Mouse (Mus musculus) kidney, postnatal 25 days (tissue): Measurements from ENCODE around the gene Scgb1b27.
A peak's percentile ranks its signal among the peaks of the same experiment; 100 is the strongest.
"Not testable (repeated sequence)": the region's sequence is repeated elsewhere in the genome, so short reads cannot be mapped to it uniquely, and the experiment has no call there.

Experiments used
- DNase-seq, 2 experiments: peaks; one replicate each; pipeline ENCODE4 v3.0.0; 2021; ENCODE audit warnings: mixed read lengths in 2 of 2

Scgb1b27 gene

DNA sequence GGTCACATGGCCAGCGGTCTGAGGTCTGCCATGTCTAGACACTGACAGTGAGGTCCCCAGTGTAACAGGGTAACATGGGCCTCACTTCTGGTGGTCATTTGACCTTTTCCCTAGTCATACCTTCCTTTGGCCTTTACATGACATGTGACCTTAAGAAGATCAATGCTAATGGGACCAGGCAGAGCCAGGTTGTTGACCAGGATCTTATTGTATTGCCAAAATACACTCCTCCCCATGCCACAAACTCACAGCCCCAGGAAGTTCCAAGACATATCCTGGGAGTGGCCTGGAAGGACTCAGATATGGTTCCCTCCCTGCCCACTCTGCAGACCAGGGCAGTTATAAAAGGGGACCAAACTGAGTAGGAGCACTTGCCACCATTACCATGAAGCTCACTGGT is at the start of gene Scgb1b27:
TSS of gene Scgb1b27 (plus strand) at position 301 of the 400 bp plus-strand sequence.
- DNase-seq, result not testable (repeated sequence)

DNA sequence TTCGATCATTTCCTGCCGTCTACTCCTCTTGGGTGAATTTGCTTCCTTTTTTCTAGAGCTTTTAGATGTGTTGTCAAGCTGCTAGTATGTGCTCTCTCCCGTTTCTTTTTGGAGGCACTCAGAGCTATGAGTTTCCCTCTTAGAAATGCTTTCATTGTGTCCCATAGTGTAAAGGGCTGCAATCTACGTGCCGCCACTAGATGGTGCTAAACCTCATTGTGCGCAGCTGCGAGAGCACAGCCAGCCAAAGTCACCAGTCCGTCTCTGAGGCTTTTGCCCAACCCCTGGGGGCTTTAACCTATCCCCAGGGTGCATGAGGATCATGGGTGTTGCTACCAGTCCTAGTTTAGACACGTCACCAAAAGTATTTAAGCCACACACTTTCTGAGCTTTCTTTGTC is 39.0 kb upstream of the Scgb1b27 start:
- peak in 1 of 2 experiments; percentile 66 for DNase-seq

GRCm38 (mm10) chr7:34013842-34014241 is 7.4 kb upstream of the Scgb1b27 start, which contains the start of gene Scgb2b27:
Gene Scgb2b27, minus strand, starts transcription at chr7:34013942.
- no peak for DNase-seq

DNA sequence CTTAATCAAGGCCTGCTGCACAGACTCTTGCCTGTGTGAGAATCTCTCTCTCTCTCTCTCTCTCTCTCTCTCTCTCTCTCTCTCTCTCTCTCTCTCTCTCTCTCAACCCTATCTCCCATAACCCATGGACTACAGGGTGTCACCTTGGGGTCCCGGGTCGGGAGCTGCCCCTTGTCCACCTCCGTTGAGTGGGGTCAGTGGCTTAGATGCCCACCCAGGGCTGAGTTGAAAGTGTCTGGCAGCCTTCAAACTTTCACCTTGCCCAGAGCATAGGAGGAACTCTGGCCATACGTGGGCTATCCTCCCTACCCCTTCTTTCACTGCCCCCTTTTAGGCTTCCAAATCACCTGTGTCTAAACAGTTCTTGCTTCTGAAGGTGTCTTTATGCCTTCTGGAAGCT is 4.4 kb downstream of the Scgb1b27 start:
- DNase-seq, result no peak

DNA sequence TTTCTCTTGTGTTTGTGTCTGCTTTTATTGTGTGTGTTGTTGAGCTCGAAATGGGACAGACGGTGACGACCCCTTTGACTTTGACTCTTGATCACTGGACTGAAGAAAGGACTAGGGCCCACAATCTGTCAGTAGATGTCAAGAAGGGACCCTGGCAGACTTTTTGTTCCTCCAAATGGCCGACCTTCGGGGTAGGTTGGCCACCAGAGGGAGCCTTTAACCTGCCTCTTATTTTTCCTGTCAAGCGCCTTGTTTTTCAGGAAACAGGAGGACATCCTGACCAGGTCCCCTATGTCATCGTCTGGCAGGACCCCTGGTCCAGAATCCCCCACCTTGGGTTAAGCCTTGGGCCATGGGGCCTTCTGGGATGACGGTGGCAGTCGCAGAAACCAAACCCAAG is 5.9 kb downstream of the Scgb1b27 start:
- not testable (repeated sequence) for DNase-seq

GRCm38 (mm10) chr7:34030026-34030425 is 8.7 kb downstream of the Scgb1b27 start:
- DNase-seq, result no peak

DNA sequence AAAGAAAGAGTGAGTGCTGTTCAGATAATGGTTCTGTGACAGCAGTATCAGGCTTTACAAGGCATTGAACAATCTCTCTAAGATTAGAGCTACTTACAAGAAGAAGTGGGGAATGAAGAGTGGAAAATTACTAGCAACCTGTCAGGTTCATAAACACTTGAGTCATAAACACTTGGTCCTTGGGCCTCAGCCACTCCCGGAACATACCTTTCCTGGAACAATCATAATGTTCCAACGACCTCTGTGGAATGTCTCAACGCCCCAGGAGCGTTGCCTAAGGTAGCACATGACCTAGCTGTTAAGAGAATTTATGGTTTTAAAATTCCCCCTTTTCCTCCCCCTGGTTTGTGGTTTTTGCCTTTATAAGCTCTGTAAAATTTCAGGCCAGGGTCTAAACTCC is 13.3 kb downstream of the Scgb1b27 start:
- not testable (repeated sequence) for DNase-seq

- not testable (repeated sequence) for DNase-seq
These were observed 15.0 kb downstream of the Scgb1b27 start for GRCm38 (mm10) chr7:34036076-34036815.

GRCm38 (mm10) chr7:34068132-34068531 is 46.8 kb downstream of the Scgb1b27 start:
- DNase-seq, result not testable (repeated sequence)
